Mouse (Mus musculus): ENCODE data around the gene Akap3.

Akap3 gene

GRCm38 (mm10) chr6:126852881-126853280 lies at the start of gene Akap3:
TSS of gene Akap3 (plus strand) at chr6:126853098.
- DNase-seq (ENCODE audit: low spot score in 2 of 2): no peak

DNA sequence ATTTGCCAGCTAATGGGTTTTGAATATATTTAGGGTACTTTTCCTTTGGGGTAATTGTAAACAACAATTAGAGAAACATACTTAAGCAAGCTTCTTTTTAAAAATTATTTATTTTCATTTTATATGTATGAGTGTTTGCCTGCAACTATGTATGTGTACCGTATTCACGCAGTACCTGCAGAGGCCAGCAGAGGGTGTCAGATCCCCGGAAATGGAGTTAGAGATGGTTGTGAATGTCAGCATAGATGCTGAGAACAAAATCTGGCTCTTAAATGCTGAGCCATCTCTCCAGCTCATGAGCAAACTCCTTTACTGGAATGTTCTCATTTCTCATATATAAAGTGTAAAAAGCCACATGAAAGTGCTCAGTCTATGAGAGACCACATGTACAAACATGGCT lies 46.1 kb upstream of the Akap3 start:
- DNase-seq (ENCODE audit: low spot score in 2 of 2): no peak

- DNase-seq (ENCODE audit: low spot score in 2 of 2): no peak
Measured at GRCm38 (mm10) chr6:126808134-126808533, 44.8 kb upstream of the Akap3 start.

- DNase-seq (ENCODE audit: low spot score in 2 of 2): no peak
Measured at GRCm38 (mm10) chr6:126808561-126808960, 44.3 kb upstream of the Akap3 start.

- DNase-seq (ENCODE audit: low spot score in 2 of 2): no peak
Measured at GRCm38 (mm10) chr6:126811481-126811880, 41.4 kb upstream of the Akap3 start.

DNA sequence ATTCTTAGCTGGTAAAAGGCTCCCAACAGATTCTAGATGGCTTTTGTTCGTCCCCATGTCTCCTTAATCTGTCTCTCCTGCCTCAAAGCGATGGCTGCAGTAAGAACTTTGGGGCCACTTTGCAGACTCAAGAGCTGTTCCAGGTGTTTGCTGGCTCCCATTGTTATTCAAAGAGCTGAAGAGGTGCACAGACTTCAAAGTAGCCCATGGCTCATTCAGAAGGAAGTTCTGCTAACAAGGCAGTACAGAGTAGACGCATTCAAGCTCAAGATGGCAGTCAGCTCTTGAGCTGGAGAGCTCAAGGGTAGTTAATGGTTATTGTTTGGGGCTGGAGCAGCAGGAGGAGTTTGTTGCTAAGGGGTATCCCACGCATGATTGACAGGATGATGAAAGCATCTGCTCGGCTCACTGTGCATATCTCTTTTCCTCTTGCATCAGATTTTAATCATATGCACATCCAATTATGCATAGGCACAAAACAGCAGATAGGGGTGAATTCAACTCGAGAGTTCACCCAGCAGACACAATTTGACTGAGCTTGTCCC lies 37.6 kb upstream of the Akap3 start:
- DNase-seq (ENCODE audit: low spot score in 2 of 2): no peak

GRCm38 (mm10) chr6:126816338-126816737 lies 36.6 kb upstream of the Akap3 start:
- DNase-seq (ENCODE audit: low spot score in 2 of 2): no peak

GRCm38 (mm10) chr6:126823087-126823486 lies 29.8 kb upstream of the Akap3 start:
- DNase-seq (ENCODE audit: low spot score in 2 of 2): no peak

DNA sequence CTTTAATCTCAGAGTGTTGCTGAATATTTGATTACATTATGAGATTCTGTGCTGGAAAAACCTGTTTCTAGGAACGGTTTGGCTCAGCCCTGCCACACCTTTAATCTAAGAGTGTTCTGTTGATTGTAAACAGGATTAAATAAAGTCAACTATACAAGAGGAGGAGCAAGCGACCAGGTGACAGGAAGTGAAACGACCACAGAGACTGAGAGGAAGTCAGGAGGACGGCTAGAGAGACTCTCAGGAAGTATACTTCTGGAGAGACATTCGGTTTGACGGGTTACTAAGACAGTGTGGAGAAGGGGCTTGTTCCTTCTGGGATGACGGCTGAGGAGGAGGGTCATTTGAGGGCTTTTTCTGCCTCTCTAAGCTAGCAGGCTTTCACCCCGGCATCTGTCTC lies 16.3 kb upstream of the Akap3 start:
- DNase-seq (ENCODE audit: low spot score in 2 of 2): no peak

DNA sequence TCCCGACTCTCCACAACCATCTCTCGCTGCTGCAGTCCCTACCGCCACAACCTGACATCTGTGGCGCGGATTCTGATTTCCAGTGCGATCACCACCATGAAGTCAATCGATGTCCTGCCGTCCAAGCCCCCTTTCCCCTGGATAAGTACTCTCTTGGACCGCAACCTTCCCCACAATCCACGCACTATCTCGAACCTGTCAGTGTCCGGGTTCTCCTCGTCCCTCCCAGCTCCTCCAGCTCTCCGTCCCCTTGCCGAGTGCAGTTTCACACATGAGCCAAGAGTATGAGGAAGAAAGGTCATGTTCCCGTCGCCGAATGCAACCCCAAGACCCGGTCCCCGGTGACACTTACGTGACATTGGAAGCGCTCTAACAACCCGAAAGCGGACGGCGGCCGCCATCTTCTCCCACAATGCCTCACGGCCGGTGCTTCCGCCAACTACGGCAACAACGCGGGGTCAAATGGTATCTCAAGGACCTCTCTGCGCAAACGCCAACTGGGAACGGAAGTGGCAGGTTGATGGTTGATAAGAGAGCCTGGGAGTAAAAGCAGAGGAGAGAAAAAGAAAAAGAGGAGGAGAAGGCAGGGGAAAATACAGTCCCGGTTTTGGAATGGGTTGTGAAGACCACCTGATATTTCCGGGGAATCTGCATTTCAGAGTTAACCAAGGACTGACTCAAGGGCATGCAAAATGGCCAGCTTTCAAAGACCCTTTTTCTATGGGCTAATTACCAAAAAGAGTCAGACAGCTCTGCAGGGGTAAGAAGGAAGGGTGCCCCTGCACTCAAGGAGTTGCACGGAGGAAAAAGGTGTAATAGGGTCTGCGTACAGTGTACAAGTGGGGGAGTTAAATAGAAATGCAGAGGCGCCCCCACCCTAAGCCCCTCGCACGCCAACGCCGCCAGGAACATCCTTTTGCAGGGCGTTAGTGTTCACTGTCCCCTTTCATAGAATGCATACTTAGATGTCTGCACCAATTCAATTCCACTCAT lies 3.9 kb upstream of the Akap3 start, which contains the start of gene Ndufa9:
Gene Ndufa9, minus strand, starts transcription at position 425 of the 993 bp plus-strand sequence.
- DNase-seq (ENCODE audit: low spot score in 2 of 2): peak; percentile 88 to 94

DNA sequence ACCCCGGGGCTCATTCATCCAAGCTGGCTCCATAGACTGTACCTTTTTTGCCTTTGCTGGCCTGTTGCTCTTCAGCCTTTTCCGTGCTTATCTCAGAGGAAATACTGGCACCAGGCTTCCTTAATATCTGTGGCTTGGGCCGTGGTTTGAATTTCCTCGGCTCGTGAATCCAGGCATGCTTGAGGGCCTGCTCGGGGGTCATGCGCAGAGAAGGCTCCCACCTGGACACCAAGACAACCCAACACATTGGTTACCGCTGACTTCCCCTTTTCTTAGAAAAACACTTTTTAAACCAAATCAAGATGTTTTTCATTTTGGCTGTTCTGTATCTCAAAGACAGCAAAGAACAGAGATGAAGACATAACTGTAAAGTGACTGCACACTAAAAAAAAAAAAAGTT lies 24.2 kb downstream of the Akap3 start:
- DNase-seq (ENCODE audit: low spot score in 2 of 2): no peak

DNA sequence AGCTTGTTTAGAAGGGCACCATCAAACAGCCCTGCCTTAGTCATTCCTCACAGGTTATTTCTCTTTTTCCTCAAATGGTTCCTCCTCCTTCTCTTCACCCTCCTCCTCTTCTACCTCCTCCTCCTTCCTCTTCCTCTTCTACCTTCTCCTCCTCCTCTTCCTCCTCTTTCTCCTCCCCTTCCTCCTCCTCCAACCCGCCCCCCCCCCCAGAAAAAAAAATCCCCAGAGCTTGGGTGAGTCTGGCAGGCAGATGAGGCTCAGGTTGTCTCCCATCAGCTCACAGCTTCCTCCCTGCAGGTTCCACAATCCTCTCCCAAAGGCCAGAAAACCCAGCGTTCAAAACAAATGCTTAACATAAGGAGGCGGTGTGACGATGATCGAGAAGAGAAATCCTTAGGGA lies 54.5 kb downstream of the Akap3 start:
- DNase-seq (ENCODE audit: low spot score in 2 of 2): no peak

DNA sequence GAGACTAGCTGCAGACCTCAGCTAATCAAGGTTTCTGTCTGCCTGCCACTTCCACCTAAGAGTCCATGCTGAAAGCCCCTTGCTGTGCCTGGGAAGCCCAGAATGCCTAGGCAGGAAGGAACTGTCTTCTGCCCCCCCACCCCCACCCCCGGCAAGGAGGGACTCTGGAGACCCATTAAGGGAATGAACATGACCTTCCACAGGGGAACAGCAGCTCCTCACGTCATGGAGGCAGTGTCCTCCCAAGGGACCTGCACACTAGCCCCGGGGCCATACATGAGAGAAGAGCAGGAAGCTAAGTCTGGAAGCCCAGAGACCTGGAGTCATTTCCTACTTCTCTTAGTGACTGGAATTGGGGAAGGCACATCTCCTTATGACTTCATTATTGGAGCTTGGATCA lies 55.0 kb downstream of the Akap3 start:
- no peak for DNase-seq (ENCODE audit: low spot score in 2 of 2)

- no peak for DNase-seq (ENCODE audit: low spot score in 2 of 2)
Measured at GRCm38 (mm10) chr6:126910727-126911126, 57.8 kb downstream of the Akap3 start.

GRCm38 (mm10) chr6:126914928-126915327 lies 62.0 kb downstream of the Akap3 start:
- no peak for DNase-seq (ENCODE audit: low spot score in 2 of 2)

DNA sequence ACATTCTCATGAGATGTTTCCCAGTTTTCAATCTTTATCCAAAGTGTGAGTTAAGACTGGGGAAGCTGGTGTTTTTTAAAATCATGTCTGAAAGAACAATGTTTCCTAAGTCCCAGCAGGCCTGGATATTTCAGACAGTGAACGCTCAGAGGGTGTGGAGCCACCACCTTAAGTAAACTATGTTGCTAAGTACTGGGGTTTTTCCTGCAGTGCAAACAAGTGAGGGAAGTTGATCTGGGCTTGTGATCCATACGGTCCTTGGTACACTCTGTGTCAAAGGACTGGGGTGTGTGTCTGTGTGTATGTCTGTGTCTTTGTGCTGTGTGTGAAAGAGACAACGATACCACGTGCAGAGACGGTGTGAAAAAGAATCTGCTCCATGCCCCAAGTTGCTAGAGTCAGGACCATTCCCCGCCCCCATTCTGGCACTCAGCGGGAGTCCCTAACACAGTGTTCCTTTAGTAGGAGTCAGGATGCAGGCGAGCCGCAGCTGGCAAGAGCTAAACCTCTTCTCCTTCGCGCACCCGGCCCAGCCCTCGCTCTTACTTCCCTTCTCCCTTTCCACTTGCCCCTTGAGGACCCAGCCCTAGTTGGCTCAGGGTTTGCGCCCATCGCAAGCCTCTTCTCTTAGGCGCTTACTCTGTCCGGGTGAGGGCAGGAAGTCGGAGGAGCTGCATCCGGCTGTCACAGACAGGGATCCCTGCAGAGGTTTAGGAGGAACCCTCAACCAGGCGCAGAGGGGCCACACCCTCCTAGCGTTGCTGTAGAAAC lies 68.4 kb downstream of the Akap3 start, which contains the start of gene Dyrk4:
Gene Dyrk4, minus strand, starts transcription at position 729 of the 771 bp plus-strand sequence.
- no peak for DNase-seq (ENCODE audit: low spot score in 2 of 2)
